Mouse (Mus musculus): Measurements from ENCODE around the gene Crtc2. TPM values are rescaled to one million over a fixed set of nuclear protein-coding genes. Genes with fewer than 3 reads are reported as not detected.

Gene Crtc2
- polyA plus RNA-seq, 1 experiment from 2014 or later: 10.7 TPM

DNA sequence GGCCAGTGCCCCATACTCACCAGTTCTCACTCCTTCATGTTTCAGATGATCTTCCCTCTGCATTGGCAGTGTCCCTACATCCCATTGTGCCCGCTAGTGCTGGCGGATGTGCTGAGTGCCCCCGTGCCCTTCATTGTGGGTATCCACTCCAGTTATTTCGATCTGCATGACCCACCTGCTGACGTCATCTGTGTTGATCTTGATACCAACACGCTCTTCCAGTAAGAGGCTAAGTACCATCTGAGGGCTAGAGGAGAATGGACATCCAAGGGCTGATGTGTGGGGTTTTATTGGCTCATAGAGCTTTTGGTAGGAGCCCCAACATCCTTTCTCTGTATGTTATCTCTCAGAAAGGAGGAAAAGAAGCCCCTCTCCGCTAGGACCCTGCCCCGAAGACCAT is 16.8 kb downstream of the Crtc2 start:
- H3K9ac ChIP-seq (ENCODE audit: low read length): no peak overlapping the region
- no peak overlapping the region for H3K4me2 ChIP-seq (ENCODE audit: low read length)
- peaks cover 4% of the 10 kb centered on the region; the same call in 1 of the 2 replicates for H3K4me1 ChIP-seq (ENCODE audit: control insufficient read depth, insufficient read depth, low read length)
- DNase-seq (ENCODE audit: low spot score): no peak
- no peak overlapping the region for H3K27ac ChIP-seq (ENCODE audit: low read depth, low read length)
- no peaks in the 10 kb centered on the region for H3K9me3 ChIP-seq (replicated peaks; ENCODE audit: control insufficient read depth, low read length)
- WGBS: 96% methylated on average over 8 of the region's 8 CpGs
- H3K36me3 ChIP-seq (ENCODE audit: control insufficient read depth, insufficient read depth, low read length): peaks cover 28% of the 10 kb centered on the region
- H3K27me3 ChIP-seq (replicated peaks; ENCODE audit: control insufficient read depth, insufficient read depth, low read length): no peaks in the 10 kb centered on the region
- ATAC-seq: no peak
- no peak overlapping the region for H3K4me3 ChIP-seq (ENCODE audit: low read depth, low read length)

DNA sequence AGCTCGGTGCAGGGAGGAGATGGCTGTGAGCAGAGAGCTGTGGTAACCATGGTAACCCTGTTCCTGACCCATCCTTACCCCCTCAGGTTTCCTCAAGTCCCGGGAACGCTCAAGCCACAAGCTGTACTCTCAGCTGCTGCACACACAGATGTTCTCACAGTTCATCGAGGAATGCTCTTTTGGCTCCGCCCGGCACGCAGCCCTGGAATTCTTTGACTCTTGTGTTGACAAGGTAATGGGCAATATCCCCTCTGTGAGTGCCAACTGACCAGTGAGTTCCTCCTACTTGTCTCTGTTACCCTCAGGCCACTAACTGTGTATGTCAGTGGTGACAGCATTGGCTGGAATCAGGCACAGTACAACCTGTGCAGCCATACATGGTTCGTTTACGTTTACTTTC is 18.2 kb downstream of the Crtc2 start:
- Histone ChIP-seq H3K27ac (ENCODE audit: low read depth, low read length) (no peak overlapping the region), H3K4me1 (ENCODE audit: control insufficient read depth, insufficient read depth, low read length) (no peaks in the 10 kb centered on the region), H3K9me3 (replicated peaks; ENCODE audit: control insufficient read depth, low read length) (no peaks in the 10 kb centered on the region), H3K9ac (ENCODE audit: low read length) (no peak overlapping the region), H3K4me3 (ENCODE audit: low read depth, low read length) (no peak overlapping the region), H3K4me2 (ENCODE audit: low read length) (no peak overlapping the region), H3K27me3 (replicated peaks; ENCODE audit: control insufficient read depth, insufficient read depth, low read length) (no peaks in the 10 kb centered on the region), H3K36me3 (ENCODE audit: control insufficient read depth, insufficient read depth, low read length) (peaks cover 36% of the 10 kb centered on the region)
- DNase-seq (ENCODE audit: low spot score) (no peak), ATAC-seq (no peak)
- WGBS: 79% methylated on average over 9 of the region's 9 CpGs

DNA sequence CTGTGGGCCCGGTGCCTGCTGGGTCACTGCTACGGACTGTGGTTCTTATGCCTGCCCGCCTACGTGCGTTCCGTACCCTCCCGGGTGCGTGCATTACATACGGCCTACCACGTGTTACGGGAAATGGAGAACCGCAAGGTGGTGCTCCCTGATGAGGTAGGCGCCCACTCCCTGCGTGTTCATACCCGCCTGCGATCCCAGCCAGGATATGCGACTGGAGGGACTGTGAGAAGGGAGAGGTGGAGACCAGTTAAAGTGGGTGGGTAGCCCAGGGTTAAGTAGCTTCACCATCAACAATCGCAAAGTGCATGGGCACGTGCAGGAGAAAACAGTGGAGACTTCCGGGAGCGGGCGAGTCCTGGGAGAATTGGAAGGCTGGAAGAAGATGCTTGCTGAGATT is 19.9 kb downstream of the Crtc2 start:
- Histone ChIP-seq H3K9me3 (replicated peaks; ENCODE audit: control insufficient read depth, low read length) (no peaks in the 10 kb centered on the region), H3K4me3 (ENCODE audit: low read depth, low read length) (no peak overlapping the region), H3K4me1 (ENCODE audit: control insufficient read depth, insufficient read depth, low read length) (no peaks in the 10 kb centered on the region), H3K27ac (ENCODE audit: low read depth, low read length) (no peak overlapping the region), H3K4me2 (ENCODE audit: low read length) (no peak overlapping the region), H3K36me3 (ENCODE audit: control insufficient read depth, insufficient read depth, low read length) (peaks cover 47% of the 10 kb centered on the region), H3K9ac (ENCODE audit: low read length) (no peak overlapping the region), H3K27me3 (replicated peaks; ENCODE audit: control insufficient read depth, insufficient read depth, low read length) (no peaks in the 10 kb centered on the region)
- ATAC-seq: no peak
- WGBS: 96% methylated on average over 22 of the region's 22 CpGs
- no peak for DNase-seq (ENCODE audit: low spot score)

DNA sequence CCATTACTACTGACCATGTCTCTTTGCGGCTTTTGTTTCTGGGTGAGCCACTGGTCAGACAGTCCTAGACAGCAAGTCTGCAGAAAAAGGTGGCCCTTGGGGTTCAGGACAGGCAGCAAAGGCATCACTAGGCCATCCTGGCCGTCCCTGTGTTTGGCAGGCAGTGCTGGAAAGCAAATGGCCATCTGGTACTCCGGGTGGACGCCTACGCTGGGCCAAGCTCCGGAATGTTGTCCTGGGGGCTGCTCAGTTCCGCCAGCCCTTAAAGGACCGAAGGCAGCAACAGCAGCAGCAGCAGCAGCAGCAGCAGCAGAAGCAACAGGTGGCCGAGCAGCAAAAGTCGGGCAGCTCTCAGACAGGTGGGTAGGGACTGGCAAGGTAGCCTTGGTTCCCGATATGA is 21.3 kb downstream of the Crtc2 start:
- no peaks in the 10 kb centered on the region for H3K9me3 ChIP-seq (replicated peaks; ENCODE audit: control insufficient read depth, low read length)

DNA sequence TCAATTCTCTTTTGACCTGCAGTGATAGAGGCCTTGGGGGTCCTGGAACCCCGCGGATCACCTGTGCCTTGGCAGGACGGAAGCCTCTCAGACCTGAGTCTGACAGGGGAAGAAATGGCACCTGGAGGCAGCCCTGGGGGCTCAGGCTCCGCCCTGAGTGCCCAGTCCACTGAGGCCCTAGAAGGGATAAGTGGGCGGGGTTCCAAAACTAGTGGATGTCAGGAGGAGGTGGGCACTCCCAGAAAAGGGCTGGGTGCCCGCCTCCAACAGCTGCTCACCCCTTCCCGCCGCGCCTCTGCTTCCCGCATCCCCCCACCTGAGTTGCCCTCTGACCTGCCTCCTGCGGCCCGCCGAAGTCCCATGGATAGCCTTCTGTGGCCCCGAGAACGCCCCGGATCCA is 22.9 kb downstream of the Crtc2 start:
- no peaks in the 10 kb centered on the region for H3K9me3 ChIP-seq (replicated peaks; ENCODE audit: control insufficient read depth, low read length)
- ATAC-seq: no peak
- no peaks in the 10 kb centered on the region for H3K27me3 ChIP-seq (replicated peaks; ENCODE audit: control insufficient read depth, insufficient read depth, low read length)
- peaks cover 56% of the 10 kb centered on the region for H3K36me3 ChIP-seq (ENCODE audit: control insufficient read depth, insufficient read depth, low read length)
- no peak overlapping the region for H3K9ac ChIP-seq (ENCODE audit: low read length)
- no peaks in the 10 kb centered on the region for H3K4me1 ChIP-seq (ENCODE audit: control insufficient read depth, insufficient read depth, low read length)
- no peak for DNase-seq (ENCODE audit: low spot score)
- no peak overlapping the region for H3K4me3 ChIP-seq (ENCODE audit: low read depth, low read length)
- WGBS: 49% methylated on average over 15 of the region's 16 CpGs
- H3K4me2 ChIP-seq (ENCODE audit: low read length): no peak overlapping the region
- H3K27ac ChIP-seq (ENCODE audit: low read depth, low read length): no peak overlapping the region

More for the DNA sequence above, 21.3 kb downstream of the Crtc2 start:
- Histone ChIP-seq H3K9ac (ENCODE audit: low read length) (no peak overlapping the region), H3K4me3 (ENCODE audit: low read depth, low read length) (no peak overlapping the region), H3K4me1 (ENCODE audit: control insufficient read depth, insufficient read depth, low read length) (no peaks in the 10 kb centered on the region), H3K36me3 (ENCODE audit: control insufficient read depth, insufficient read depth, low read length) (peaks cover 56% of the 10 kb centered on the region), H3K27me3 (replicated peaks; ENCODE audit: control insufficient read depth, insufficient read depth, low read length) (no peaks in the 10 kb centered on the region), H3K4me2 (ENCODE audit: low read length) (no peak overlapping the region), H3K27ac (ENCODE audit: low read depth, low read length) (no peak overlapping the region)
- DNase-seq (ENCODE audit: low spot score) (no peak), ATAC-seq (no peak)
- 92% methylated on average over 11 of the region's 11 CpGs for WGBS

DNA sequence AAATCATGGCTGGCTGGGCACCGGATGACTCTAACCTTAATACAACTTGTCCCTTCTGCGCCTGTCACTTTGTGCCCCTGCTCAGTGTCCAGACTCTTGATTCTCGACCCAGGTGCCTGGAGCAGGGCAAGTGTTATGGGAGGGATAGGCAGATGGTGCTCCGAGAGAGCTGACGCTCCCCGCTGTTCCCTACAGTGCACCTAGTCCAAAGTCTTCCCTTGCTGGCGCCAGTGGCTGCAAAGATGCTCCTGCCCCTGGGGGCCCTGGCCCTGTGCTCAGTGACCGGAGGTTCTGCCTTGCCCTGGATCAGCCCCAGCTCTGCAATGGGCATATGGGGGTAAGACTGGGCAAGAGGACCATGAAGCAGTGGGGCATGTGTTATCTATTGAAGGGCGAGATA is 23.8 kb downstream of the Crtc2 start:
- Histone ChIP-seq H3K9me3 (replicated peaks; ENCODE audit: control insufficient read depth, low read length) (no peaks in the 10 kb centered on the region), H3K4me3 (ENCODE audit: low read depth, low read length) (no peak overlapping the region), H3K9ac (ENCODE audit: low read length) (no peak overlapping the region), H3K4me2 (ENCODE audit: low read length) (no peak overlapping the region), H3K27me3 (replicated peaks; ENCODE audit: control insufficient read depth, insufficient read depth, low read length) (no peaks in the 10 kb centered on the region), H3K36me3 (ENCODE audit: control insufficient read depth, insufficient read depth, low read length) (peaks cover 49% of the 10 kb centered on the region), H3K4me1 (ENCODE audit: control insufficient read depth, insufficient read depth, low read length) (no peaks in the 10 kb centered on the region), H3K27ac (ENCODE audit: low read depth, low read length) (no peak overlapping the region)
- no peak for ATAC-seq
- 91% methylated on average over 9 of the region's 9 CpGs for WGBS
- DNase-seq (ENCODE audit: low spot score): no peak

DNA sequence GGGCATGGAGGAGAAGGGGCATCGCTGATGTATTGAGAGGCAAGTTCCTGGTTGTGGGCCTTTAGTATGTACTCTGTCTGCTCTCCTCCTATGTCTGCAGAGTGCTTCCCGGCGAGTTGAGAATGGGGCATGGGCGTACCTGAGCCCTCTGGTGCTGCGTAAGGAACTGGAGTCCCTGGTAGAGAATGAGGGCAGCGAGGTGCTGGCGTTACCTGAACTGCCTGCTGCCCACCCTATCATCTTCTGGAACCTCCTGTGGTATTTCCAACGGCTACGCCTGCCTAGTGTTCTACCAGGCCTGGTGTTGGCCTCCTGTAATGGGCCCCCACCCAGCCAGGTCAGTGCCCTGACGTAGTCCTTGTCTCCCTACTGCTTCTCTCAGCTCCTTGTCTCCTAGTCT is 24.2 kb downstream of the Crtc2 start:
- WGBS: 93% methylated on average over 10 of the region's 10 CpGs
- no peaks in the 10 kb centered on the region for H3K4me1 ChIP-seq (ENCODE audit: control insufficient read depth, insufficient read depth, low read length)
- peaks cover 45% of the 10 kb centered on the region for H3K36me3 ChIP-seq (ENCODE audit: control insufficient read depth, insufficient read depth, low read length)
- no peaks in the 10 kb centered on the region for H3K27me3 ChIP-seq (replicated peaks; ENCODE audit: control insufficient read depth, insufficient read depth, low read length)
- no peak for DNase-seq (ENCODE audit: low spot score)
- H3K4me2 ChIP-seq (ENCODE audit: low read length): no peak overlapping the region
- H3K9ac ChIP-seq (ENCODE audit: low read length): no peak overlapping the region
- no peaks in the 10 kb centered on the region for H3K9me3 ChIP-seq (replicated peaks; ENCODE audit: control insufficient read depth, low read length)
- H3K27ac ChIP-seq (ENCODE audit: low read depth, low read length): no peak overlapping the region
- H3K4me3 ChIP-seq (ENCODE audit: low read depth, low read length): no peak overlapping the region
- ATAC-seq: no peak

DNA sequence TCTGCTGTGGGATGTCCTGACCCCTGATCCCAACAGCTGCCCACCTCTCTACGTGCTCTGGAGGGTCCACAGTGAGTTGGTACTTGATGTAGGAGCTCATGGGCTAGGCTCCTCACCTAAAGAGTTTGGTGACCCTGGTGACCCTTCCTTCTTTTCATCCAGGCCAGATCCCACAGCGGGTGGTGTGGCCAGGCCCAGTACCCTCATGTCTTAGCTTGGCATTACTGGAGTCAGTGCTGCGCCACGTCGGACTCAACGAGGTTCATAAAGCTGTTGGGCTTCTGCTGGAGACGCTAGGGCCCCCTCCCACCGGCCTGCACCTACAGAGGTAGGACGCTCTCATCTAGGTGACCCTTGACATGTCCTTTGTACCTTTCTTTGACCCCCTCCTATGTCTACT is 25.3 kb downstream of the Crtc2 start:
- peaks cover 39% of the 10 kb centered on the region for H3K36me3 ChIP-seq (ENCODE audit: control insufficient read depth, insufficient read depth, low read length)
- no peaks in the 10 kb centered on the region for H3K4me1 ChIP-seq (ENCODE audit: control insufficient read depth, insufficient read depth, low read length)
- H3K27ac ChIP-seq (ENCODE audit: low read depth, low read length): no peak overlapping the region
- H3K27me3 ChIP-seq (replicated peaks; ENCODE audit: control insufficient read depth, insufficient read depth, low read length): no peaks in the 10 kb centered on the region
- H3K4me2 ChIP-seq (ENCODE audit: low read length): no peak overlapping the region
- no peak overlapping the region for H3K9ac ChIP-seq (ENCODE audit: low read length)
- ATAC-seq (no peak), DNase-seq (ENCODE audit: low spot score) (no peak)
- H3K9me3 ChIP-seq (replicated peaks; ENCODE audit: control insufficient read depth, low read length): no peaks in the 10 kb centered on the region
- WGBS: 95% methylated on average over 9 of the region's 9 CpGs
- no peak overlapping the region for H3K4me3 ChIP-seq (ENCODE audit: low read depth, low read length)

DNA sequence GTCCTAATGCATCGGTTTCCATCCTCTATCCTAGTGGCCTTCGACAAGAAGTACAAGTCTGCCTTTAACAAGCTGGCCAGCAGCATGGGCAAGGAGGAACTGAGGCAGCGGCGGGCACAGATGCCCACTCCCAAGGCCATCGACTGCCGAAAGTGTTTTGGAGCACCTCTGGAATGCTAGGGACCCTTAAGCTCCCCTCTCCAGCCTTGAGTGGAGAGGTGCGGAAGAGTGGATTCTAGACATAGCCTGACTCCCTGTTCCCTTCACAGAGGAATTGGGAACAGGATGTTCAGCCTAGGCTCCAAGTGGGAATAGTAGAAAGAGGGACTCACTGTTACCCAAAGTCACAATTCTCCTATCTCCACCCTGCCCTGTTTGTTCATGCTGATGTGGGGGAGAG is 25.8 kb downstream of the Crtc2 start:
- Histone ChIP-seq H3K9me3 (replicated peaks; ENCODE audit: control insufficient read depth, low read length) (no peaks in the 10 kb centered on the region), H3K27me3 (replicated peaks; ENCODE audit: control insufficient read depth, insufficient read depth, low read length) (no peaks in the 10 kb centered on the region), H3K4me1 (ENCODE audit: control insufficient read depth, insufficient read depth, low read length) (no peaks in the 10 kb centered on the region), H3K9ac (ENCODE audit: low read length) (no peak overlapping the region), H3K4me2 (ENCODE audit: low read length) (no peak overlapping the region), H3K4me3 (ENCODE audit: low read depth, low read length) (no peak overlapping the region), H3K36me3 (ENCODE audit: control insufficient read depth, insufficient read depth, low read length) (peaks cover 37% of the 10 kb centered on the region), H3K27ac (ENCODE audit: low read depth, low read length) (no peak overlapping the region)
- ATAC-seq (no peak), DNase-seq (ENCODE audit: low spot score) (no peak)
- whole genome bisulfite sequencing: 95% methylated on average over 7 of the region's 7 CpGs
